Mouse (Mus musculus) thymus, adult 2 months (tissue): Measurements from ENCODE around the gene G430095P16Rik. TPM values are rescaled to one million over a fixed set of nuclear protein-coding genes. Genes with fewer than 3 reads are reported as not detected.

Source experiments
- DNase-seq: peaks from one replicate; pipeline ENCODE4 v3.0.0; 2021
- H3K27ac ChIP-seq: fragments of 200-500 bp; 2 replicates; pipeline ENCODE4 v1.5.1; 2012; ENCODE audit warnings: low read length, control low read depth; ENCODE audit not compliant: control insufficient read depth, insufficient read depth
- H3K27me3 ChIP-seq: fragments of 200-500 bp; 2 replicates; pipeline ENCODE4 v1.6.1; 2012; ENCODE audit warnings: mild to moderate bottlenecking, low read length, moderate library complexity, mixed read lengths; ENCODE audit not compliant: control insufficient read depth, insufficient read depth
- H3K36me3 ChIP-seq: fragments of 200-500 bp; 2 replicates; pipeline ENCODE4 v1.6.1; 2012; ENCODE audit warnings: mild to moderate bottlenecking, low read length, moderate library complexity; ENCODE audit not compliant: control insufficient read depth, insufficient read depth
- H3K4me1 ChIP-seq: fragments of 200-500 bp; replicated peaks from 2 replicates; pipeline ENCODE4 v1.6.1; 2012; ENCODE audit warnings: low read length; ENCODE audit not compliant: control insufficient read depth, insufficient read depth
- H3K4me3 ChIP-seq: fragments of 200-500 bp; 2 replicates; pipeline ENCODE4 v1.5.1; 2012; ENCODE audit warnings: mild to moderate bottlenecking, low read length, control low read depth, moderate library complexity; ENCODE audit not compliant: control insufficient read depth, insufficient read depth
- CTCF ChIP-seq: fragments of 200-500 bp; IDR thresholded peaks from 2 replicates; pipeline ENCODE4 v1.5.1; 2012; ENCODE audit warnings: mild to moderate bottlenecking, control low read depth, low read length, moderate library complexity, borderline replicate concordance; ENCODE audit not compliant: control insufficient read depth, poor library complexity, insufficient read depth; ENCODE audit errors: extremely low read depth
- POLR2A ChIP-seq: fragments of 200-500 bp; IDR thresholded peaks from 2 replicates; pipeline ENCODE4 v1.6.1; 2012; ENCODE audit warnings: mild to moderate bottlenecking, low read length, control low read depth, moderate library complexity; ENCODE audit not compliant: control insufficient read depth, poor library complexity, insufficient read depth; ENCODE audit errors: extremely low read depth
- WGBS: fragments of 180-500 bp; shearing (Covaris S2); methylation state at CpG from one replicate; pipeline ENCODE4 v1.1.7; 2018; 5-methylcytosine and 5-hydroxymethylcytosine counted together
- polyA plus RNA-seq: library from polyadenylated mRNA; depleted of rRNA; stranded (reverse); fragments of >200 nt; gene quantifications from 2 replicates; pipeline ENCODE4 v1.2.3, GENCODE M21; 2012

The G430095P16Rik gene
- polyA plus RNA-seq, 1 experiment = 2.6 TPM

- WGBS = 94% methylated on average over 9 of the region's 9 CpGs
- no peak for DNase-seq
- no peak overlapping the region for H3K27ac ChIP-seq
- H3K4me1 ChIP-seq = no peaks in the 10 kb centered on the region
- no peak overlapping the region for H3K4me3 ChIP-seq
- no peaks in the 10 kb centered on the region for H3K27me3 ChIP-seq
- no peak for TF ChIP-seq CTCF
- no peak for TF ChIP-seq POLR2A
- H3K36me3 ChIP-seq = no peaks in the 10 kb centered on the region
Observed at GRCm38 (mm10) chr8:84766422-84766821, 43.6 kb downstream of the G430095P16Rik start.

- no peak for DNase-seq
- Histone ChIP-seq H3K4me1 (no peaks in the 10 kb centered on the region), H3K27me3 (no peaks in the 10 kb centered on the region), H3K27ac (no peak overlapping the region), H3K36me3 (no peaks in the 10 kb centered on the region), H3K4me3 (no peak overlapping the region)
- whole genome bisulfite sequencing = 94% methylated on average over 10 of the region's 10 CpGs
- no peak for TF ChIP-seq CTCF
- TF ChIP-seq POLR2A = no peak
Observed at GRCm38 (mm10) chr8:84767221-84767620, 44.4 kb downstream of the G430095P16Rik start.

DNA sequence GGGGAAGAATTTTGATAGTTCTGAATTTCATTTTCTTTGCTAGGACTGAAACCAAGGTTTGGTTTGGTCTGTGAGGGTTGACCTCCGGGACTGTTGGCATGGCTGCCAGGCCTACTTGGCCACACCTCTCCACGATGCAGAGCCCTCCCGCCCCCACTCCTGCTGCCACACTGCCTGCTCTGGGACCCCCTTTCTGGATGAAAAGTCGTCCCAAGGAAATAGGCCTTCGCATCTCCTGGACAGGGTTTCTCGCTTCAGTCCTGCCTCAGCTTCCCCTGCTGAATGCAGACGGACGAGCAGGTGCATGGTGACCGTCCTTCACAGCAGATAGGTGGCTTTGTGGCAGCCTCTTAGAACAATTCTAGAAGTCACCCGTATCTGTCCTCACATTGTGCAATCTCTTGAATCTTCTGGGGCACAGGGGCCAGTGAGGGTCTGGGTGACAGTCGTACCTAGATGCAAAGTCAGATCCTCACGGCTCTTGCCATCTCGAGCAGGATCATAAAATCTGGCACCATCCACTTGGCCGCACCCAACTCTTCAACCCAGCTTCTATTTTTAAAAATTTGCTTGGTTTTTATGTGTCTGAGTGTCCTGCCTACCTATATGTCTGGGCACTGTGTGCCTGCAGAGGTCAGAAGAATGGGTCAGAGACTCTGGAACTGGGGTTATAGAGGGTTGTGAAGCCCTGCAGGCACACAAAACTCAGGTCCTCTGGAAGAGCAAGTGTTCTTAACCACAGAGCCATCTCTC is 45.7 kb downstream of the G430095P16Rik start:
- 93% methylated on average over 14 of the region's 14 CpGs for WGBS
- H3K4me1 ChIP-seq = no peaks in the 10 kb centered on the region
- no peak for TF ChIP-seq POLR2A
- no peak for TF ChIP-seq CTCF

DNA sequence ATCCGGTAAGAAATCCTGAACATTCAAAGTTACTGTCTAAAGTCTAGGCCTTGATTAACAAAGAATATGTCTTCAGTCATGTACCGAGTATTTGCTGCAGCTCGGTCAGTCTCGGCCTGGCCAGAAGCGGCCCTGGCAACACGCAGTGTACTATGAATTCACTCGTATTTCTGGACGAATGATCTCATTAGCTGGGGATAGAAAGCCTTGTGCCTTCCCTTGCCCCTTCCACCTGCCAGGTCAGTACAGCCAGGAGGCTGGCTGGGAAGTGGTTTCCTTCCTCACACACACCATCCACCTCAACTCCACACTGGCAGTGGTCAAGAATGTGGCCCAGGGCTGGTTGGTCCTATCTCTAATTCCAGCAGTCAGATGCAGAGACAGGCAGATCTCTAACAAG is 46.5 kb downstream of the G430095P16Rik start:
- H3K4me3 ChIP-seq = no peak overlapping the region
- no peaks in the 10 kb centered on the region for H3K36me3 ChIP-seq
- no peaks in the 10 kb centered on the region for H3K27me3 ChIP-seq
- WGBS = 98% methylated on average over 8 of the region's 8 CpGs
- TF ChIP-seq CTCF (no peak), POLR2A (no peak)
- DNase-seq = no peak
- peaks cover 3% of the 10 kb centered on the region for H3K4me1 ChIP-seq
- H3K27ac ChIP-seq = no peak overlapping the region

More for the DNA sequence above, 45.7 kb downstream of the G430095P16Rik start:
- no peak overlapping the region for H3K4me3 ChIP-seq
- no peaks in the 10 kb centered on the region for H3K27me3 ChIP-seq
- no peak overlapping the region for H3K27ac ChIP-seq
- no peak for DNase-seq
- no peaks in the 10 kb centered on the region for H3K36me3 ChIP-seq

- H3K27me3 ChIP-seq = no peaks in the 10 kb centered on the region
- H3K36me3 ChIP-seq = no peaks in the 10 kb centered on the region
- no peak for TF ChIP-seq POLR2A
- no peak for TF ChIP-seq CTCF
- no peak overlapping the region for H3K27ac ChIP-seq
- 85% methylated on average over 12 of the region's 12 CpGs for WGBS
- no peak for DNase-seq
- no peak overlapping the region for H3K4me3 ChIP-seq
- peaks cover 11% of the 10 kb centered on the region for H3K4me1 ChIP-seq
Observed at GRCm38 (mm10) chr8:84770100-84770953, 47.5 kb downstream of the G430095P16Rik start.

GRCm38 (mm10) chr8:84771000-84771687 is 48.3 kb downstream of the G430095P16Rik start:
- H3K36me3 ChIP-seq = no peaks in the 10 kb centered on the region
- no peaks in the 10 kb centered on the region for H3K27me3 ChIP-seq
- no peak overlapping the region for H3K4me3 ChIP-seq
- DNase-seq = no peak
- WGBS = 90% methylated on average over 5 of the region's 5 CpGs
- H3K27ac ChIP-seq = no peak overlapping the region
- TF ChIP-seq POLR2A = no peak
- TF ChIP-seq CTCF = no peak
- peaks cover 18% of the 10 kb centered on the region for H3K4me1 ChIP-seq
